Mouse (Mus musculus) limb, embryonic 11.5 days (tissue): ENCODE results near the gene Gabrg3. TPM values are rescaled to one million over a fixed set of nuclear protein-coding genes. Genes with fewer than 3 reads are reported as not detected.

Source experiments
- ATAC-seq: fragments of 200-750 bp; cut with Nextera tagmentation; 2 replicates; pipeline ENCODE4 v1.8.0; 2017; ENCODE audit warnings: low read depth; ENCODE audit not compliant: insufficient number of reproducible peaks, low FRiP score, low TSS enrichment
- DNase-seq: peaks from one replicate; pipeline ENCODE4 v3.0.0-alpha.2; 2015; ENCODE audit warnings: low spot score
- H3K27ac ChIP-seq: fragments of 300-500 bp; sonication (generic); replicated peaks from 2 replicates; pipeline ENCODE4 v1.5.1; 2014; ENCODE audit warnings: low read depth, mild to moderate bottlenecking, low read length
- H3K27me3 ChIP-seq: fragments of 300-500 bp; sonication (generic); 2 replicates; pipeline ENCODE4 v1.6.1; 2014; ENCODE audit warnings: mild to moderate bottlenecking, low read length, mixed read lengths; ENCODE audit not compliant: control insufficient read depth, insufficient read depth
- H3K36me3 ChIP-seq: fragments of 300-500 bp; sonication (generic); 2 replicates; pipeline ENCODE4 v1.6.1; 2014; ENCODE audit warnings: mild to moderate bottlenecking, low read length, moderate library complexity, mixed read lengths; ENCODE audit not compliant: control insufficient read depth, insufficient read depth
- H3K4me1 ChIP-seq: fragments of 300-500 bp; sonication (generic); 2 replicates; pipeline ENCODE4 v1.6.1; 2014; ENCODE audit warnings: low read length, mixed read lengths; ENCODE audit not compliant: control insufficient read depth, insufficient read depth
- H3K4me2 ChIP-seq: fragments of 300-500 bp; sonication (generic); 2 replicates; pipeline ENCODE4 v1.6.1; 2014; ENCODE audit warnings: low read depth, mild to moderate bottlenecking, moderate library complexity; ENCODE audit not compliant: severe bottlenecking
- H3K4me3 ChIP-seq: fragments of 300-500 bp; sonication (generic); 2 replicates; pipeline ENCODE4 v1.5.1; 2014; ENCODE audit warnings: low read depth, low read length
- H3K9ac ChIP-seq: fragments of 300-500 bp; sonication (generic); 2 replicates; pipeline ENCODE4 v1.6.1; 2014; ENCODE audit warnings: mild to moderate bottlenecking, low read length
- H3K9me3 ChIP-seq: fragments of 300-500 bp; sonication (generic); 2 replicates; pipeline ENCODE4 v1.6.1; 2016; ENCODE audit warnings: low read length; ENCODE audit not compliant: control insufficient read depth
- WGBS: fragments of 180-500 bp; shearing (Covaris S2); extraction: QIAGEN DNeasy Blood & Tissue Kit; methylation state at CpG from one replicate; pipeline ENCODE4 v1.1.7; 2014; 5-methylcytosine and 5-hydroxymethylcytosine counted together
- polyA plus RNA-seq: library from polyadenylated mRNA; unstranded; fragments of >200 nt; fragmentation: Nextera tagmentation; extraction: Ambion mirVana; gene quantifications from 2 replicates; pipeline ENCODE4 v1.2.1, GENCODE M21; 2014

Gabrg3 gene
- polyA plus RNA-seq, 1 experiment from 2014 or later = 0.11 TPM

DNA sequence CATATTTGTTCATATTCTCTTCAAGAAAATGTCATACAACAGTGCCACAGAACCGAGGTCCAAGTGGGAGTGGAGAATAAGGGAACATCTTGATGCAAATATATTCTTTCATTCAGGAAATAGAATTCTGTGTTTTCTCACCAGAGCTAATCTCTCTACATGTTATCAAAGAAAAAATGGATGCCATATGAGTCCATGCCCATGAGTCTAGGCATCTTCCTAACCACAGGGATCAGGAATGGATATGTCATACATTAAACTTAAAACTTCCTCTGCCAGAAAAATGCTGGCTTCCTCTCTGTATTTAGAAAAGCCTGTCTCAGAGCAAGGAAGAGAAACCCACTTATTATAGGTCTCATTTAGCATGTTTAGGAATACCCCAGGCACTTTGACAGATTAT is 92.9 kb downstream of the Gabrg3 start:
- Histone ChIP-seq H3K9me3 (no peaks in the 10 kb centered on the region), H3K27ac (no peak overlapping the region), H3K4me1 (no peaks in the 10 kb centered on the region), H3K4me2 (no peak overlapping the region), H3K36me3 (no peaks in the 10 kb centered on the region), H3K27me3 (no peaks in the 10 kb centered on the region), H3K9ac (no peak overlapping the region), H3K4me3 (no peak overlapping the region)
- DNase-seq (no peak), ATAC-seq (no peak)
- 75% methylated on average over 1 of the region's 1 CpGs for WGBS

DNA sequence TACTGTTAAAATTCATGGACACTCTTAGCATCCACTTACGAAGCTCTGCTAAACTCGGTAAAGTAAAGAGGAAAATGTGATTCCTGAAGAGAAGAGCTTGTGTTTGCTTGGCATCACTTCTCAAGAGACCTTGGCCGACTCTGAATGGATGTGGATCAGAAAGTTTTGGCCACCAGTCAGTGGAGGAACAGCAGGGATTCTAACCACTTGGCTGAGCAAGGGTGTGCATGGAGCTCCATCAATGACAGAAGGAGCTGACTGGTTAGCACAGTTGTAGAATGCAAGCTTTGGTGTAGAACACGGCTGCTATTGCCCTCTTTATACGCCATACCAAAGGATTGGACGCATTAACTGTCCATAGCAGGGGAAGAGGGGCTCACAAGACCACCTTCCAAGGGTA is 93.4 kb downstream of the Gabrg3 start:
- Histone ChIP-seq H3K4me1 (no peaks in the 10 kb centered on the region), H3K9me3 (no peaks in the 10 kb centered on the region), H3K9ac (no peak overlapping the region), H3K36me3 (no peaks in the 10 kb centered on the region), H3K4me3 (no peak overlapping the region), H3K27ac (no peak overlapping the region), H3K4me2 (no peak overlapping the region), H3K27me3 (no peaks in the 10 kb centered on the region)
- DNase-seq (no peak), ATAC-seq (no peak)
- 79% methylated on average over 6 of the region's 6 CpGs for WGBS

DNA sequence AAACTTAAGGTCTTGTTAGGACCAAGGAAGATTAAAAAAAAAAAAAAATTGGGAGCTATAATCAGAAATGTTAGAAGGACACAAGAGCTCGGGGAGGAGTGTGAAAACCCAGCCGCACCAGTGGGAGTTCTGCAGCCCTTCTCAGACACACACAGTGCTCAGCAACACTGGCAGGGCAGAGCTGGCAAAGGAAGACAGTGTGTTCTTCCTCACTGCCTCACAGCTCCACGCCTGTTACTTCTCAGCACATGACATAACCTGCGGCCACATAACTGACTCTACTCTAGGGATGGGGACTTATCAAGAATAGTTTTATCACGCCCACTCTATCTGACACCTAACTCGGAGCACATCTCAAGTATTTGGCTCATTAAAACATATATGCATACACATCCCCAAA is 103.8 kb downstream of the Gabrg3 start:
- no peaks in the 10 kb centered on the region for H3K36me3 ChIP-seq
- ATAC-seq = no peak
- 89% methylated on average over 6 of the region's 6 CpGs for WGBS
- DNase-seq = no peak
- H3K9ac ChIP-seq = no peak overlapping the region
- H3K27ac ChIP-seq = no peak overlapping the region
- no peaks in the 10 kb centered on the region for H3K27me3 ChIP-seq
- no peaks in the 10 kb centered on the region for H3K4me1 ChIP-seq
- no peak overlapping the region for H3K4me2 ChIP-seq
- no peaks in the 10 kb centered on the region for H3K9me3 ChIP-seq
- no peak overlapping the region for H3K4me3 ChIP-seq

DNA sequence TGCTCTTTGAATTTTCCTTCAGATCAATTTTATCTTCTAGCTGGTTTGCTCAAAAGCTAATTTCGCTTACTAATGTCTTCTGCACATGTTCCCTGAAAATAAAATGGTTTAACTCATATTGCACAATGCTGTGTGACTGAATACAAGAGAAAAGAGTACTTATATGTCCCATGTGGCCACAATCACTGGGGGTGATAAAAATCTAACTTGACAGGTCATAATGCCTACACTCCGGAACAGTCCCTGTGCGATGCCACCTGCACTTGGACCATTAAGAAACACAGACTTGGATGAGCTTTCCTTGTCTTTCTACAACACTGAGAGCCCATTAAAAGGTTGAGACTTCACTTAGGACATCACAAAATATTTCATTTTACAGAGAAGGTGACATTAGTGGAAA is 108.1 kb downstream of the Gabrg3 start:
- DNase-seq = no peak
- Histone ChIP-seq H3K36me3 (no peaks in the 10 kb centered on the region), H3K9me3 (no peaks in the 10 kb centered on the region), H3K27me3 (no peaks in the 10 kb centered on the region), H3K27ac (no peak overlapping the region), H3K4me3 (no peak overlapping the region), H3K4me2 (no peak overlapping the region), H3K4me1 (no peaks in the 10 kb centered on the region), H3K9ac (no peak overlapping the region)
- ATAC-seq = no peak
- WGBS = 85% methylated on average over 3 of the region's 3 CpGs

DNA sequence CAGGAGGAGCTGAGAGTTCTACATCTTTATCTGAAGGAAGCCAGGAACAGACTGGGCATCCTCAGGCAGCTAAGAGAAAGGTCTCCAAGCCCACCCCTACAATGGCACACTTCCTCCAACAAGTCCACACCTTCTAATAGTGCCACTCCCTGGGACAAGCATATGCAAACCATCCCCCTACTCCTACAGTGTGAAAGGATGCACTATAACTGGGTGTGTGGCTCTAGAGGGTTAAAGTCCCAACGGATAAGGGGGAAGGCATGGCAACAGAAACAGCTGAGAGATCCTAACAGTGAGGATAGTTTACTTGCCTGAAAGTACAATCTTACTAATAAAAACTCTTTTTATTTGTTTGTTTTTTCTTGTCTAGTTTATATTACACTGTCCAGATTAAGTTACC is 126.8 kb downstream of the Gabrg3 start:
- no peak overlapping the region for H3K4me2 ChIP-seq
- no peak for ATAC-seq
- WGBS = 79% methylated on average over 1 of the region's 1 CpGs

DNA sequence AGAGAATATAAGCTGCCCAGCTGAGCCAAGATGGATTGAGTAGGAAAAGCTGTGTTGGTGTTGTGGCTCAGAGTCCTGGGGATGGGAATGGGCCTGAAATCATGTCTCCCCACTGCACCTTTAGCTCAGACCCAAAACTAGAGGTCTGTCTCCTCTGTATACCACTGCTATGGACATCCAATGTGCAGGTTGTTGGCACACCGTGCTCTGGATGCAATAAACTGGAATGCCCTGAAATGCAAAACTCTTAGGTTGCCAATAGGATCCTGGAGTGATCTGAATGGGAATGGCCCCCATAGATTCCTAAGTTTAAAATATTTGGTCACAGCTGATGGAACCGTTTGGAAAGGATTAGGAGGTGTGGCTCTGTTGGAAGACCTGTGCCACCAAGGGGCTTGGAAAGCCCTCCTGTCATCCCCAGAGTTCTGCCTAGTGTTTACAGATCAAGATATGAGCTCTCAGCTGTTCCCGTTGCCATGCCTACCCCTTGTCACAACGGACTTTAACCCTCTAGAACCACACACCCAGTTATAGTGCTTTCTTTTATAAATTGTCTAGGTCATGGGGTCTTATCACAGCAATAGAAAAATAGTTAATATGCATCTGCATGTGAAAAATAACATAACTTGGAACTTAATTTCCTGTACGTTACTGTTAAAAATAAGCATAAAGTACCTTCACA is 128.0 kb downstream of the Gabrg3 start:
- no peaks in the 10 kb centered on the region for H3K36me3 ChIP-seq

More for the DNA sequence above, 126.8 kb downstream of the Gabrg3 start:
- no peak for DNase-seq
- H3K9me3 ChIP-seq = no peaks in the 10 kb centered on the region
- no peak overlapping the region for H3K27ac ChIP-seq
- no peaks in the 10 kb centered on the region for H3K27me3 ChIP-seq
- H3K9ac ChIP-seq = no peak overlapping the region
- no peak overlapping the region for H3K4me3 ChIP-seq
- H3K4me1 ChIP-seq = no peaks in the 10 kb centered on the region
- no peaks in the 10 kb centered on the region for H3K36me3 ChIP-seq

DNA sequence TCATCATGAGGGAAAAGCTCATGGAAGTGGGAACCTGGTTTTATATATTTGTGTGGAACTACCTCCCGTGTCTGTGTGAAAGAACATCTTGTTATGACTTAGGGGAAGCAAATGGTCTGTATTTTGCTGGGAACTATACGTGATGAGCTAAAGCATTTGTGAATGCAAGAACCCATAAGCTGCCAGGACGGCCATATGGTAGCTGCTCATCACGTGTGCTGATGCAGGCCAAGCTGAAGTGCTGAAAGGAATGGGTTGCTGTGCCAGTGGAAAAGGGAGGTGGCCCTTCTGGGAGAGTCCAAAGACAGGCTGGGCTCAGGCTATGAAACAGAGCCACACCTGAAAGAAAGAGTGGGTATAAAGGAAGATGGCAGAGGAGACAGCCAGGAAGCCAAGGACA is 143.0 kb downstream of the Gabrg3 start:
- 88% methylated on average over 4 of the region's 4 CpGs for WGBS
- no peak for DNase-seq
- H3K36me3 ChIP-seq = no peaks in the 10 kb centered on the region
- H3K27ac ChIP-seq = no peak overlapping the region
- H3K4me2 ChIP-seq = no peak overlapping the region
- no peak for ATAC-seq
- no peaks in the 10 kb centered on the region for H3K9me3 ChIP-seq
- no peak overlapping the region for H3K9ac ChIP-seq
- H3K4me1 ChIP-seq = no peaks in the 10 kb centered on the region
- no peak overlapping the region for H3K4me3 ChIP-seq
- no peaks in the 10 kb centered on the region for H3K27me3 ChIP-seq

More for the DNA sequence above, 128.0 kb downstream of the Gabrg3 start:
- H3K9ac ChIP-seq = no peak overlapping the region
- H3K27me3 ChIP-seq = no peaks in the 10 kb centered on the region
- H3K27ac ChIP-seq = no peak overlapping the region
- H3K9me3 ChIP-seq = no peaks in the 10 kb centered on the region
- no peaks in the 10 kb centered on the region for H3K4me1 ChIP-seq
- no peak for DNase-seq
- 81% methylated on average over 5 of the region's 5 CpGs for WGBS
- no peak overlapping the region for H3K4me3 ChIP-seq
- ATAC-seq = no peak
- H3K4me2 ChIP-seq = no peak overlapping the region

DNA sequence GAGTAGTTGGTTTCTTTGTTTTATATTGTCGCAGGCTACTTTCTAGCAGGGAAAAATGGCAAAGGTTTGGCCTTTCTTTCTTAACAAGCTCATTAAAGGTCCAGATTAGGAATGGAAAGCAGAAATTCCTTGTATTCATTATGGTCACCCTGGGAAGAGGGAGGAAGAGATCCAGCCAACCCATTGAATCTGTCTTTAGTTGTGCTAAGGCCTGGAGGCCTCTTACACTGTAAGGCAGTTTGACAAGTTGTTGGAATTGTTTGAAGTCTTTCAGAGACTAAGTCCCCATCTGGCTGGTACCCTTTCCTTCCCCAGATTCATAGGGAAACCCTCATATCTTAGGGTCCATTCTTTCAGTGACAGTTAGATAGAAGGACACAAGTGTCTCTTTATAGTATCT is 172.9 kb downstream of the Gabrg3 start:
- ATAC-seq (no peak), DNase-seq (no peak)
- Histone ChIP-seq H3K9ac (no peak overlapping the region), H3K27me3 (no peaks in the 10 kb centered on the region), H3K27ac (no peak overlapping the region), H3K4me1 (no peaks in the 10 kb centered on the region), H3K9me3 (no peaks in the 10 kb centered on the region), H3K4me3 (no peak overlapping the region), H3K4me2 (no peak overlapping the region), H3K36me3 (no peaks in the 10 kb centered on the region)
- 88% methylated on average over 1 of the region's 1 CpGs for WGBS

DNA sequence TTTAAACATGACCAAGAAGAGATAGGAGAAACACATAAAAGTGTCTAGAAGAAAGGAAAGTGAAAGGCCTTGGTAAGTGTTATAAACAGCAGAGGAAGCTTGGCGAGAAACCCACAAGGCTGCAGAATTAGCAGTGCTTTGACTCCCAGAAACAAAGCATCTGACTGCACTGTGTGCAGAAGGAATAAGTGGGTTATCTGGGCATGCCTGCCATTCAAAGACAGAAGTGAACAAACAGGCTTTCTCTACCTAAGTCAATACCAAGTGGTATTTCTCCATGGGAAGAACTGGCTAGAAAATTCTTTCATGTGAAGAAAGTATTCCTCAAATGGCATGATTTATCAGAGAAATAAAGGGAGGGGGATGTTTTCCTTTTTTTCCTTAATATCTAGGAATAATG is 201.0 kb downstream of the Gabrg3 start:
- Histone ChIP-seq H3K9ac (no peak overlapping the region), H3K27me3 (no peaks in the 10 kb centered on the region)
- 84% methylated on average over 1 of the region's 1 CpGs for WGBS

More for the DNA sequence above, 201.0 kb downstream of the Gabrg3 start:
- ATAC-seq (no peak), DNase-seq (no peak)
- no peaks in the 10 kb centered on the region for H3K36me3 ChIP-seq
- H3K4me3 ChIP-seq = no peak overlapping the region
- no peaks in the 10 kb centered on the region for H3K4me1 ChIP-seq
- H3K9me3 ChIP-seq = no peaks in the 10 kb centered on the region
- no peak overlapping the region for H3K4me2 ChIP-seq
- H3K27ac ChIP-seq = no peak overlapping the region
